Mouse (Mus musculus): Measurements from ENCODE around the gene Pfkm. TPM values are rescaled to one million over a fixed set of nuclear protein-coding genes. Genes with fewer than 3 reads are reported as not detected.

The Pfkm gene
- polyA plus RNA-seq (2015; fragmentation: Nextera tagmentation; extraction: Ambion mirVana): 32.0 and 34.6 TPM in 2 replicates

DNA sequence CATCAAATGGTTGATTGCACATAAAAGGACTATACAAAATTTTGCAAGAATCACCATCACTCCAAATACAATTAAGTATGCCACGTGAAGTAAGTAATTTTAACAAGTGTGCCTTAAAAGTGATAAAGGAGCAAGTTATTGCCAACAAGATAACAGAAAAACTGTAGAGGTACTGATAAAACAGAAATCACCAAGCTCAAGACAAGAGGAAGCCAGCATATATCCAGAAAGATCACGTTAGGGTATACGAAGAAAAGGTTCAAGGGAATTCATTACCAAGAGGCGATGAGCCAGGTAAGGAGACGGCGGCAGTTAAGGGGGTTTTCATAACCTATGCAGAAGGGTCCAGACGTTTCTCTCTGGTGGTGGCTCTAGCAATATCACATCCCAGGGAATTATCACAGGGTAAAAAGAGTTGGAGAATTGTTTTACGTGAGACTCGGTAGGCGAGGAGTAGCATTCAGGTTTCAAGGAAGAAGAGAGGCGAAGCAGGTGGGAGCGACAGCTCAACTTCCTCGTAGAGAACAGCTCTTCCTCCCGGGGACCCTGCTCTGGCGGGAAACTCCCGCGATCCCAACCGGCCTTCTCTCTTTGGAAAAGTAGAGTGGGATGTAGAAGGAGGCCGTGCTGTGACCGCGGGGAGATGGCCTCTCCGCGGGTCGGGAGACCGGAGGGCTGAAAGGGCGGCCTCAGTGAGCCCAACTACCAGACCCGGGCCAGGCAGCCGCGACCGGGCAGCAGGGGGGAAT lies at the start of gene Pfkm:
TSS of gene Pfkm (plus strand) at position 218 of the 749 bp plus-strand sequence.

DNA sequence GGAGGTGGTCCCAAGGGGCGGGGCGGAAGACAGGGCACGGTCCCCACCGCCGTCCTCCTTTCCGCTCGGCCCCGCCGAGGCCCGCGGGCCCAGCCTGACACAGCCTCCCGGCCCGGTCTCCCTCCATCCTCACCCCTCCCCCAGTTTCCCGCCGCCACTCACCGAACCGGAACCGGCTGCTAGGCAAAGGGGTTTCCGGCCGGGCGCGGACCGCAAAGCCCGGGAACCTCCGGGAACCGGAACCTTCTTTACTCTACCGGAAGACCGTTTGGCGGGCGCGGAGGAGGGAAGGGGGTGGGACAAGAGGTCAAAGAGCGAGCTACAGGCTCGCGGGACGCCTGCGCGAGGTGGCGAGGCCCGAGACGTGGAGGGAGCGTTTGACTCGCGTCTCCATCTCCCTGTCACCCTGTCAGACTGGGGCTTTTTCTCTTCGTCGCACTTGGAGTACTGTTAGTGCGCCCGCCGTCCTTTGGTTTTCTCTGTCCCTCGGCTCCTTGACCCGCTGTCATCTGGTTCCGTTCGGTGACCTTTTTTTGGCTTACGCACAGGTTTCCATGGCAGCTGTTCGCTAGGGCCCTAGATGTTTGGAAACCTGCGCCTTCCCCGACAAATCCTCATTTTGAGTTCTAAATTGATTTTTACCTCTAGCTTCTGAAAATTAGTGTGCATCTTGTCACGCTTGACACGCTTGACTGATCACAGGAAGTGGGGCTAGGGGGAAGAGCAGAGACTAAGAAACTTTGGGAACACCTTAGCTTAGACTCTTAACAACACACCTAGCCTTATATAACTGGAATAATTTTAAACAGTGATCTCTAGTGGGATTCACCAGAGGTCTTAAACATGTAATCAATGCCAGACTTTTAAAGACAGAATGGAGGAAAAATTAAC lies 977 bp downstream of the Pfkm start, which contains the start of gene Senp1:
TSS of gene Senp1 (minus strand) at position 624 of the 891 bp plus-strand sequence.

DNA sequence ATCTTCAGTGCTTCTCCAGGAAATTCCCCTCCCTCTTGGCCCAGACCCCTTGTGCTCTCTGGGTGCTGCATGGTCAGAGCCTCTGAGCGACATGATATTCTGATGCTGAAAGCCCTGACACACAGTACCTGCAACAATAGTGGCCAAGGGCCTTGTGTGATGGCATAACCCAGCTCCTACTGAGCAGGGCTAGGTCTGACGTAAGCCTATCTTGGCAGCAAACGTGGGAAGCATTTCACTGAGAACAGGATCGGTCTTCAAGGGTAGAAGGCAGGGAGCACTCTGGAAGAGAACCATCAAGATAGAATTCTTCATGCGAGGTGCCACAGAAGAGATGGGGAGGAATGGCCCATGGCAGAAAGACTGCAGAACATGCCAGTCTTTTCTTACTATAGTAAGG lies 73.1 kb downstream of the Pfkm start, which contains the start of gene Asb8:
TSS of gene Asb8 (minus strand) at position 101 of the 400 bp plus-strand sequence.

DNA sequence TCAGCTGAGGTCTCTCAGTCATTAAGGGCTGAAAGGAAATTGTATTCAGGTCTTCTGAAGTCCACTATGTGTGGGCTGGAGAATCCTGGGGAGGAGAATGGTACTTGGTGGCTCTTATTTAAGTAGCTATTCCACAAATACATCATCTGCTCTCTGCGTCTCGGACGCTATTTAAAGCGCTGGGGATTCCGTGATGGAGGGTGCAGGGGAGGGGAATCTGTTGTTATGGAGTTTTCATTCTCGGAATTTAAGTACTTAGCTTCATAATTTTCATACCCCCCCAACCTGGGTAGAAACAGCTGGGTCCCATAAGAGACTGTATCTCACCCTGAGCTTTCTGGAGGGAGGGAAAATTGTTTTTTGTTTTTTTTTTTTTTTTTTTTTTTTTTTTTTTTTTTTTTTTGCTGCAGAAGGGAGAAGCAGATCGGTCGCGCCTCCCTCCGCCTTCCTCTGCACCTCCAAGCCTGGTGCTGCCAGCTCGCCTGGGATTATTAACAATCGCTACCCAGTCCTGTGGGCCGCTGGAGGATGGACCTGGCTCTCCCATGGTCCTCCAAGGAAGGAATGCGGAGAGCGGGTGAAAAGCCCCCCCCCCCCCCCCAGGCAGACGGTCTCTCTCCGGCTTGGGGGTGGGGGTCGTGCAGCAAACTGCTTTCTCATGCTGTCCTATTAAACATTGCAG lies 74.7 kb downstream of the Pfkm start, which contains the start of gene Ccdc184:
TSS of gene Ccdc184 (plus strand) at position 196 of the 682 bp plus-strand sequence.

Other genes with a start within 250 kb of the Pfkm start
- gene Hdac7, start 248.1 kb upstream of the Pfkm start, polyA plus RNA-seq (2015; fragmentation: Nextera tagmentation; extraction: Ambion mirVana): 18.7 and 19.6 TPM in 2 replicates
- gene Vdr, start 182.0 kb upstream of the Pfkm start, polyA plus RNA-seq (2015; fragmentation: Nextera tagmentation; extraction: Ambion mirVana): 0.39 and 0.45 TPM in 2 replicates
- gene Tmem106c, start 128.4 kb upstream of the Pfkm start, polyA plus RNA-seq (2015; fragmentation: Nextera tagmentation; extraction: Ambion mirVana): 35.4 and 35.7 TPM in 2 replicates
- 0.24 and 0.35 TPM in 2 replicates for gene Col2a1, start 87.9 kb upstream of the Pfkm start, polyA plus RNA-seq (2015; fragmentation: Nextera tagmentation; extraction: Ambion mirVana)
- gene Senp1, start 1.2 kb downstream of the Pfkm start, polyA plus RNA-seq (2015; fragmentation: Nextera tagmentation; extraction: Ambion mirVana): 13.6 and 15.7 TPM in 2 replicates
- 55.6 and 56.9 TPM in 2 replicates for gene Asb8, start 73.0 kb downstream of the Pfkm start, polyA plus RNA-seq (2015; fragmentation: Nextera tagmentation; extraction: Ambion mirVana)
- gene Ccdc184, start 74.6 kb downstream of the Pfkm start, polyA plus RNA-seq (2015; fragmentation: Nextera tagmentation; extraction: Ambion mirVana): 0.98 and 1.1 TPM in 2 replicates
- not detected in 2 replicates for gene Olfr288, start 103.0 kb downstream of the Pfkm start, polyA plus RNA-seq (2015; fragmentation: Nextera tagmentation; extraction: Ambion mirVana)
- not detected in 2 replicates for gene Gm44579, start 128.4 kb downstream of the Pfkm start, polyA plus RNA-seq (2015; fragmentation: Nextera tagmentation; extraction: Ambion mirVana)
- not detected in 2 replicates for gene Olfr287, start 128.5 kb downstream of the Pfkm start, polyA plus RNA-seq (2015; fragmentation: Nextera tagmentation; extraction: Ambion mirVana)
- gene Olfr286, start 141.9 kb downstream of the Pfkm start, polyA plus RNA-seq (2015; fragmentation: Nextera tagmentation; extraction: Ambion mirVana): not detected in 2 replicates
- not detected in 2 replicates for gene H1fnt, start 164.7 kb downstream of the Pfkm start, polyA plus RNA-seq (2015; fragmentation: Nextera tagmentation; extraction: Ambion mirVana)
- 1.3 and 1.5 TPM in 2 replicates for gene Zfp641, start 203.6 kb downstream of the Pfkm start, polyA plus RNA-seq (2015; fragmentation: Nextera tagmentation; extraction: Ambion mirVana)
- not detected in 2 replicates for gene Olfr285, start 224.8 kb downstream of the Pfkm start, polyA plus RNA-seq (2015; fragmentation: Nextera tagmentation; extraction: Ambion mirVana)
- not detected in 2 replicates for gene Olfr284, start 248.4 kb downstream of the Pfkm start, polyA plus RNA-seq (2015; fragmentation: Nextera tagmentation; extraction: Ambion mirVana)